Mouse (Mus musculus): ENCODE data around the gene Mapk8ip1. TPM values are rescaled to one million over a fixed set of nuclear protein-coding genes. Genes with fewer than 3 reads are reported as not detected.
A peak's percentile ranks its signal among the peaks of the same experiment; 100 is the strongest.

The Mapk8ip1 gene
- total RNA-seq (2021): 1 to 10 TPM; 3.0 to 3.9 TPM
- long read RNA-seq, experiment 1, partial matches to known transcripts: 1 of 2 reads
- long read RNA-seq, experiment 1, other reads (novel, unspliced or antisense): 0 of 2 reads
- long read RNA-seq, experiment 2, partial matches to known transcripts: 1 of 1 reads
- long read RNA-seq, experiment 2, other reads (novel, unspliced or antisense): 0 of 1 reads

GRCm38 (mm10) chr2:92401091-92401561, at the start of gene Mapk8ip1:
Mapk8ip1 (minus strand) TSS chr2:92401263.
- intact Hi-C loops (cut with DNase I): no loop called here
- H3K4me3 ChIP-seq: peak within 1 kb of the TSS; percentile 76

DNA sequence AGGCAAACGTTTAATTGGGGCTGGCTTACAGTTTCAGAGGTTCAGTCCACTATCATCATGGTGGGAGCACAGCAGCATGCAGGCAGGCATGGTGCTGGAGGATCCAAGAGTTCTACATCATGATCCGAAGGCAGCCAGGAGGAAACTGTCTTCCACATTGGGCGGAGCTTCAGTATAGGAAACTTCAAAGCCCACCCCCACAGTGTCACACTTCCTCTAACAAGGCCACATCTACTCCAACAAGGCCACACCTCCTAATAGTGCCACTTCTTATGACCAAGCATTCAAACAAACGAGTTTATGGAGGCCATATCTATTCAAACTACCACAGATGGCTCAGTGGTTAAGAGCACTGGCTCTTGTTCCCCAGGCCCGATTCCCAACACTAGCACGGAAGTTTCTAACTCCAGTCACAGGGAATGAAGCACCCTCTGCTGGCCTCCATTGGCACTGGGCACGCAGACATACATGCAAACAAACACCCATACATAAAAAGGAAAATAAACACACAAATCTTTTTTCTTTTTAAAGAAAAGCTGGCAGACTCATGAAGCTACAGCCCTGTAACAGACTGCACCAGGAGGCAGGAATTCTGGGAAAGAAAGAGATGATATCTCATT, 46.2 kb upstream of the Mapk8ip1 start:
- H3K4me3 ChIP-seq: no peak overlapping the region
- H3K27ac ChIP-seq: no peak overlapping the region
- intact Hi-C loops (cut with DNase I): no loop called here
- peak; percentile 12 for DNase-seq
- 0 out of 2 replicates have a peak, but pooled peaks have one; percentile 6 for TF ChIP-seq CTCF (IDR thresholded peaks at IDR 0.05)

More at GRCm38 (mm10) chr2:92401091-92401561, at the start of gene Mapk8ip1:
- H3K27ac ChIP-seq: peak within 1 kb of the TSS; percentile 57
- DNase-seq: no peak
- no peak for TF ChIP-seq CTCF (IDR thresholded peaks at IDR 0.05)

DNA sequence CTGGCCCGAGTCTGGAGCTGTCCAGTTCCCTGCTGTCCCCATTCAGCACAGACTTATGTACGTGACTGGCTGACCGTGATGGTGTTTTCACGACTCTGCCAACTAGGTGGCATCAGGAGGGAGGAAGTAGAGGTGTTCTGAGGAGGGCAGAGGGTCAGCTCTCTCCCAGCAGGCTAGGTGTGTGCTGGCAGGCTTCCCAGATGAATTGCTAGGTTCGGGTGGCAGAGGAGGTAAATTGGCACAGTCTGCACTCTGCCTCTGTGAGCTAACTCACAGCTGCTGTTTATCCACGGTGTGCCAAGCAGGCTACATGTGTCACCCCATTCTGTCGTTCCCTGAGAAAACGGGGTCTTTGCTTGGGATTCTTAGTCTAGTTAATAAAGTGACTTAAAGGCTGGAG, 45.6 kb upstream of the Mapk8ip1 start:
- DNase-seq: peak; percentile 17
- intact Hi-C loops (cut with DNase I): no loop called here
- Histone ChIP-seq H3K27ac (no peak overlapping the region), H3K4me3 (no peak overlapping the region)
- no peak for TF ChIP-seq CTCF (IDR thresholded peaks at IDR 0.05)

- DNase-seq: peak; percentile 5
- intact Hi-C loops (cut with DNase I): no loop called here
These were observed 44.8 kb upstream of the Mapk8ip1 start for GRCm38 (mm10) chr2:92445890-92446289.

DNA sequence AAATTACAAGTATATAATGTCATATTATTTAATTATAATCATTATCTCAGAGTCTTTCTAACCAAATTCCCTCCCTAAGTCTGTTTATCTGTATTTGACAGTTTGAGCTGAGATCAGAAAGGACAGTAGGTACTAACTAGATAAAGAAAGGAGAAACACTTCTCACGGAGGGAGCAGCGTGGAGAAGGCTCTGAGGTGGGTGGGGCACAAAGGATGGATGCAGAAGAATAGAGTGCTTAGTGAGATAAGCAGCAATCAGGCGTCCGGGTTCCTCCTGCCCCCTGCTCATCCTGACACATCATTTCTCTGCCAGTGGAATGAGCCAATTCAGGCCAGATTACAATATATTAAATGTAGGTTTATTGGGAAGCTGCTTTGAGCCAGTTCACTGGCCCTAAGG, 43.3 kb upstream of the Mapk8ip1 start:
- intact Hi-C loops (cut with DNase I): no loop called here
- DNase-seq: peak; percentile 4
- Histone ChIP-seq H3K27ac (no peak overlapping the region), H3K4me3 (no peak overlapping the region)
- TF ChIP-seq CTCF (IDR thresholded peaks at IDR 0.05): no peak

More at GRCm38 (mm10) chr2:92445890-92446289, 44.8 kb upstream of the Mapk8ip1 start:
- Histone ChIP-seq H3K4me3 (no peak overlapping the region), H3K27ac (no peak overlapping the region)
- no peak for TF ChIP-seq CTCF (IDR thresholded peaks at IDR 0.05)

GRCm38 (mm10) chr2:92443313-92443712, 42.2 kb upstream of the Mapk8ip1 start:
- TF ChIP-seq CTCF (IDR thresholded peaks at IDR 0.05): no peak
- Histone ChIP-seq H3K4me3 (no peak overlapping the region), H3K27ac (no peak overlapping the region)
- intact Hi-C loops (cut with DNase I): no loop called here
- peak; percentile 5 for DNase-seq

DNA sequence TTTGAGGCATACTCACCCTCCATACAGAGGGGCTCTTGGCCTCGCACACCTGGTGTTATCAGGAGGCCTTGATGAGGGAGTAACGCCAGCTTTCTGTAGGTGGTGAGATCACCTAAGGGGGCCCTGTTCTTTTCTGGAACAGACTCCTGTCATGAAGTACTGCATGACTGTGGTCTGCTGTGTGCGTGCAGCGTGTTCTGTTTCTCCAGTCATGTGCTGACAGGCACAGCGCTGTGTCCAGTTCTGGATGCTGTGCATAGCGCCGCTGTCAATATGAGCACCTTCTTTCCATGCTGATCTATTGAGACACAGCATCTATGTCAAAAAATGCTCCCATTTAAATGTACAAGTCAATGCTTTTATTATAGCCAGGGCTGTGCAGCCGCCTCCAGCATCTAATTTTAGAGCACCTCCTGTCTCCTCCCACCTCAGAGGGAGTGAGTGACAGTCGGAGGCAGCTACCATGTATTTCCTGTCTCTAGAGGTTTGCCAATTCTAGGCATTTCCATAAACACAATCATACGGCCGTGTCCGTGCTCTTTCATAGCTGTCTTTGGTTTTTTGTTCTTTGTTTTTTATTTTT, 41.4 kb upstream of the Mapk8ip1 start:
- intact Hi-C loops (cut with DNase I): no loop called here
- Histone ChIP-seq H3K4me3 (no peak overlapping the region), H3K27ac (no peak overlapping the region)
- TF ChIP-seq CTCF (IDR thresholded peaks at IDR 0.05): no peak
- peak; percentile 18 for DNase-seq

- no peak for DNase-seq
- no peak overlapping the region for H3K27ac ChIP-seq
- no peak for TF ChIP-seq CTCF (IDR thresholded peaks at IDR 0.05)
- no peak overlapping the region for H3K4me3 ChIP-seq
- intact Hi-C loops (cut with DNase I): no loop called here
These were observed 39.4 kb upstream of the Mapk8ip1 start for GRCm38 (mm10) chr2:92440432-92440831.

GRCm38 (mm10) chr2:92438567-92438966, 37.5 kb upstream of the Mapk8ip1 start:
- no peak overlapping the region for H3K4me3 ChIP-seq
- no peak for TF ChIP-seq CTCF (IDR thresholded peaks at IDR 0.05)
- DNase-seq: no peak
- no peak overlapping the region for H3K27ac ChIP-seq
- intact Hi-C loops (cut with DNase I): loop anchor here (1.0 to 5.0 kb wide), 5 partner anchors 86 to 451 kb away; no protein-coding TSS in a partner anchor

GRCm38 (mm10) chr2:92437875-92438274, 36.8 kb upstream of the Mapk8ip1 start:
- Histone ChIP-seq H3K4me3 (peak overlapping the region; percentile 50; the same call in 1 of the 2 replicates), H3K27ac (peak overlapping the region; percentile 72)
- DNase-seq: peak; percentile 85
- intact Hi-C loops (cut with DNase I): loop anchor here (1.0 to 5.0 kb wide), 6 partner anchors 63 to 451 kb away; partner anchors contain the start of genes Large2 and Pex16
- TF ChIP-seq CTCF (IDR thresholded peaks at IDR 0.05): peak; percentile 95

- TF ChIP-seq CTCF (IDR thresholded peaks at IDR 0.05): no peak
- Histone ChIP-seq H3K4me3 (no peak overlapping the region), H3K27ac (peak overlapping the region; percentile 72)
- DNase-seq: no peak
- intact Hi-C loops (cut with DNase I): loop anchor here (2.0 to 5.0 kb wide), 5 partner anchors 63 to 450 kb away; partner anchors contain the start of genes Large2 and Pex16
These were observed 36.3 kb upstream of the Mapk8ip1 start for GRCm38 (mm10) chr2:92437366-92437765.

- intact Hi-C loops (cut with DNase I): loop anchor here (5.0 kb wide), 4 partner anchors 83 to 448 kb away; no protein-coding TSS in a partner anchor
- DNase-seq: no peak
- peak overlapping the region; percentile 97 for H3K27ac ChIP-seq
- peak overlapping the region; percentile 84 for H3K4me3 ChIP-seq
- TF ChIP-seq CTCF (IDR thresholded peaks at IDR 0.05): no peak
These were observed 34.0 kb upstream of the Mapk8ip1 start for GRCm38 (mm10) chr2:92435023-92435422.

GRCm38 (mm10) chr2:92434375-92434745, 33.3 kb upstream of the Mapk8ip1 start:
- TF ChIP-seq CTCF (IDR thresholded peaks at IDR 0.05): no peak
- intact Hi-C loops (cut with DNase I): no loop called here
- no peak for DNase-seq
- H3K27ac ChIP-seq: peak overlapping the region; percentile 97
- peak overlapping the region; percentile 84 for H3K4me3 ChIP-seq

Data from gastrocnemius, adult 2 months (tissue).